Mouse (Mus musculus): ENCODE data around the gene Rora. TPM values are rescaled to one million over a fixed set of nuclear protein-coding genes. Genes with fewer than 3 reads are reported as not detected.

The Rora gene
- polyA plus RNA-seq, 1 experiment = 0.86 TPM

GRCm38 (mm10) chr9:68798221-68798620 lies 144.6 kb downstream of the Rora start:
- no peaks in the 10 kb centered on the region for H3K36me3 ChIP-seq (ENCODE audit: control insufficient read depth, insufficient read depth)
- H3K79me2 ChIP-seq (ENCODE audit: control insufficient read depth, insufficient read depth) = no peaks in the 10 kb centered on the region
- no peaks in the 10 kb centered on the region for H3K27me3 ChIP-seq (ENCODE audit: control insufficient read depth, insufficient read depth, insufficient read length)
- H3K4me2 ChIP-seq (ENCODE audit: low read depth) = no peak overlapping the region
- TF ChIP-seq POLR2AphosphoS2 (IDR thresholded peaks at IDR 0.05; ENCODE audit: insufficient read length, low read depth) (no peak), POLR2A (IDR thresholded peaks at IDR 0.05; ENCODE audit: insufficient read length, low read depth) (no peak), REST (IDR thresholded peaks at IDR 0.05; ENCODE audit: insufficient read depth, insufficient read length) (no peak), USF1 (IDR thresholded peaks at IDR 0.05; ENCODE audit: low read depth) (no peak), CEBPB (IDR thresholded peaks at IDR 0.05; ENCODE audit: insufficient read depth, poor library complexity, severe bottlenecking) (no peak), E2F4 (IDR thresholded peaks at IDR 0.05; ENCODE audit: insufficient read depth) (no peak), TCF12 (IDR thresholded peaks at IDR 0.05; ENCODE audit: insufficient read depth, poor library complexity, severe bottlenecking) (no peak), MAX (IDR thresholded peaks at IDR 0.05; ENCODE audit: low read depth) (no peak), MYOG (IDR thresholded peaks at IDR 0.05; ENCODE audit: control insufficient read depth in 1 of 3, insufficient read depth in 1 of 3, insufficient read length in 2 of 3, low read depth in 2 of 3) (no peak), TCF3 (IDR thresholded peaks at IDR 0.05; ENCODE audit: insufficient read length, low read depth) (no peak), SRF (IDR thresholded peaks at IDR 0.05; ENCODE audit: control insufficient read depth, insufficient read length, low read depth) (no peak), MYOD1 (IDR thresholded peaks at IDR 0.05; ENCODE audit: control insufficient read depth in 1 of 3, insufficient read length in 2 of 3, low read depth in 2 of 3) (no peak)
- H3K4me3 ChIP-seq = no peak overlapping the region
- no peak overlapping the region for H3ac ChIP-seq (ENCODE audit: control insufficient read depth, insufficient read length)

DNA sequence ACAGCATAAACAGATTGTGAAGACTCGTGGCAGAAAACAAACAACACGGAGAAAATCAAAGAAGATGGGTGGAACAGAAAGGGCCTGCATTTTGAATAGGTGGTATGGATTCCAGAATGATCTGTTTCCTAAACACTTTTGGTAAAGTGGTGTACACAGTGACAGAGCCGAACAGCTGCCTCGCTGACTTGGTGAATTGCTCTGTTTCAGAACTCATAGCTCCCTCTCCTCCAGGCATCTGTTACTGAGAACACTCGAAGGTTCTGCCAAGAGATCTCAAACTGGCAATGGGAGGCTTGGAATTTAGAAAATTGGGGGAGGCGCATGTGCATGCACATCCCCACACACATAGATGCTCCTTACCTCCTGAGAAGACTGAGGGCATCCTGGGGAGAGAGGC lies 145.5 kb downstream of the Rora start:
- Histone ChIP-seq H3K4me3 (no peak overlapping the region), H3ac (ENCODE audit: control insufficient read depth, insufficient read length) (no peak overlapping the region), H3K4me2 (ENCODE audit: low read depth) (no peak overlapping the region), H3K27me3 (ENCODE audit: control insufficient read depth, insufficient read depth, insufficient read length) (no peaks in the 10 kb centered on the region), H3K79me2 (ENCODE audit: control insufficient read depth, insufficient read depth) (no peaks in the 10 kb centered on the region), H3K36me3 (ENCODE audit: control insufficient read depth, insufficient read depth) (no peaks in the 10 kb centered on the region)
- TF ChIP-seq TCF12 (IDR thresholded peaks at IDR 0.05; ENCODE audit: insufficient read depth, poor library complexity, severe bottlenecking) = no peak
- TF ChIP-seq CEBPB (IDR thresholded peaks at IDR 0.05; ENCODE audit: insufficient read depth, poor library complexity, severe bottlenecking) = no peak
- TF ChIP-seq MAX (IDR thresholded peaks at IDR 0.05; ENCODE audit: low read depth) = no peak
- TF ChIP-seq TCF3 (IDR thresholded peaks at IDR 0.05; ENCODE audit: insufficient read length, low read depth) = no peak
- no peak for TF ChIP-seq POLR2A (IDR thresholded peaks at IDR 0.05; ENCODE audit: insufficient read length, low read depth)
- no peak for TF ChIP-seq MYOG (IDR thresholded peaks at IDR 0.05; ENCODE audit: control insufficient read depth in 1 of 3, insufficient read depth in 1 of 3, insufficient read length in 2 of 3, low read depth in 2 of 3)
- no peak for TF ChIP-seq REST (IDR thresholded peaks at IDR 0.05; ENCODE audit: insufficient read depth, insufficient read length)
- TF ChIP-seq POLR2AphosphoS2 (IDR thresholded peaks at IDR 0.05; ENCODE audit: insufficient read length, low read depth) = no peak
- TF ChIP-seq MYOD1 (IDR thresholded peaks at IDR 0.05; ENCODE audit: control insufficient read depth in 1 of 3, insufficient read length in 2 of 3, low read depth in 2 of 3) = no peak

DNA sequence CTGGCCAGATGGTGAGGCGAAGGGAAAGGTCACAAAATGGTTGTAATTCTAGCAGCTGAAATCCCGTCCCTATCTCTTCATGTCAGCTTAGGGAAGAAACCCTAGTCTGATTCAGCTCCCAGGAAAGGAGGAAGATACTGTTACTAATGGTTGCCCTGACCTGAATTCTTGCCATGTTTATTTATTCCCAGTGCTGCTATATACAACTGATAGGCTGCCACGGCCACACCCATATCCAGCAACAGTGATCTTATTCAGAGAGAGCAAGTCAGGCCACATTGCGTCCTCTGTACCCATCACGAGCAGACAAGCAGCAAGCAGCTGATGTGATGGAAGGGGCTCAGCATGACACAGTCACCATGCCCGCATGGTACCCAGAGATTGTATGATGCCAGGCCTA lies 150.6 kb downstream of the Rora start:
- Histone ChIP-seq H3K36me3 (ENCODE audit: control insufficient read depth, insufficient read depth) (no peaks in the 10 kb centered on the region), H3K4me2 (ENCODE audit: low read depth) (no peak overlapping the region), H3K27me3 (ENCODE audit: control insufficient read depth, insufficient read depth, insufficient read length) (no peaks in the 10 kb centered on the region), H3K79me2 (ENCODE audit: control insufficient read depth, insufficient read depth) (no peaks in the 10 kb centered on the region), H3K4me3 (no peak overlapping the region), H3ac (ENCODE audit: control insufficient read depth, insufficient read length) (no peak overlapping the region)
- TF ChIP-seq MYOD1 (IDR thresholded peaks at IDR 0.05; ENCODE audit: control insufficient read depth in 1 of 3, insufficient read length in 2 of 3, low read depth in 2 of 3) = no peak
- no peak for TF ChIP-seq MAX (IDR thresholded peaks at IDR 0.05; ENCODE audit: low read depth)
- no peak for TF ChIP-seq TCF3 (IDR thresholded peaks at IDR 0.05; ENCODE audit: insufficient read length, low read depth)
- no peak for TF ChIP-seq SRF (IDR thresholded peaks at IDR 0.05; ENCODE audit: control insufficient read depth, insufficient read length, low read depth)
- no peak for TF ChIP-seq USF1 (IDR thresholded peaks at IDR 0.05; ENCODE audit: low read depth)
- no peak for TF ChIP-seq MYOG (IDR thresholded peaks at IDR 0.05; ENCODE audit: control insufficient read depth in 1 of 3, insufficient read depth in 1 of 3, insufficient read length in 2 of 3, low read depth in 2 of 3)
- no peak for TF ChIP-seq POLR2A (IDR thresholded peaks at IDR 0.05; ENCODE audit: insufficient read length, low read depth)
- no peak for TF ChIP-seq POLR2AphosphoS2 (IDR thresholded peaks at IDR 0.05; ENCODE audit: insufficient read length, low read depth)
- TF ChIP-seq CEBPB (IDR thresholded peaks at IDR 0.05; ENCODE audit: insufficient read depth, poor library complexity, severe bottlenecking) = no peak
- no peak for TF ChIP-seq E2F4 (IDR thresholded peaks at IDR 0.05; ENCODE audit: insufficient read depth)
- TF ChIP-seq TCF12 (IDR thresholded peaks at IDR 0.05; ENCODE audit: insufficient read depth, poor library complexity, severe bottlenecking) = no peak
- TF ChIP-seq REST (IDR thresholded peaks at IDR 0.05; ENCODE audit: insufficient read depth, insufficient read length) = no peak

DNA sequence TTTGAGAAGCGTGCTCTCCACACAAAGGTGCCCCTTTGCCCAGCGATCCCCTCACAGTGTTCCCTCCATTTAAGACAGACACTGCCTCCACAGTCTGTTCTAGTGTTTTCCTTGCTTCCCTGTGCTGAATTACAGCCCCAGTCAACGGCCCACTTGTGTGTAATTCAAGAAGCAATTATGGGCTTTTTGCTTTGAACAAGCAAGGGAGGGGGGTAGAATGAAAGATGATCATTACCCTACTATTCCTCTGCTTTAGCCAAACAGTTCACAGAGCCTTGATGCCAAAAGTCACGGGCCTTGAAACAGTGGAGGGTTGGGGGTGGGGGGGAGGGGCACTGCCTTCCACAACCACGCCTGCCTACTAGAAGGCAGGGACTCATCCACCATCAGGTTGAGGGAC lies 152.2 kb downstream of the Rora start:
- Histone ChIP-seq H3K27me3 (ENCODE audit: control insufficient read depth, insufficient read depth, insufficient read length) (no peaks in the 10 kb centered on the region), H3ac (ENCODE audit: control insufficient read depth, insufficient read length) (no peak overlapping the region), H3K4me2 (ENCODE audit: low read depth) (no peak overlapping the region), H3K79me2 (ENCODE audit: control insufficient read depth, insufficient read depth) (no peaks in the 10 kb centered on the region), H3K36me3 (ENCODE audit: control insufficient read depth, insufficient read depth) (no peaks in the 10 kb centered on the region), H3K4me3 (no peak overlapping the region)
- TF ChIP-seq POLR2AphosphoS2 (IDR thresholded peaks at IDR 0.05; ENCODE audit: insufficient read length, low read depth) (no peak), E2F4 (IDR thresholded peaks at IDR 0.05; ENCODE audit: insufficient read depth) (no peak), MYOG (IDR thresholded peaks at IDR 0.05; ENCODE audit: control insufficient read depth in 1 of 3, insufficient read depth in 1 of 3, insufficient read length in 2 of 3, low read depth in 2 of 3) (no peak), USF1 (IDR thresholded peaks at IDR 0.05; ENCODE audit: low read depth) (no peak), MYOD1 (IDR thresholded peaks at IDR 0.05; ENCODE audit: control insufficient read depth in 1 of 3, insufficient read length in 2 of 3, low read depth in 2 of 3) (no peak), CEBPB (IDR thresholded peaks at IDR 0.05; ENCODE audit: insufficient read depth, poor library complexity, severe bottlenecking) (no peak), SRF (IDR thresholded peaks at IDR 0.05; ENCODE audit: control insufficient read depth, insufficient read length, low read depth) (no peak), REST (IDR thresholded peaks at IDR 0.05; ENCODE audit: insufficient read depth, insufficient read length) (no peak), MAX (IDR thresholded peaks at IDR 0.05; ENCODE audit: low read depth) (no peak), TCF3 (IDR thresholded peaks at IDR 0.05; ENCODE audit: insufficient read length, low read depth) (no peak), TCF12 (IDR thresholded peaks at IDR 0.05; ENCODE audit: insufficient read depth, poor library complexity, severe bottlenecking) (no peak), POLR2A (IDR thresholded peaks at IDR 0.05; ENCODE audit: insufficient read length, low read depth) (no peak)
